Mouse (Mus musculus): ENCODE data around the gene Irf8. TPM values are rescaled to one million over a fixed set of nuclear protein-coding genes. Genes with fewer than 3 reads are reported as not detected.

Gene Irf8
- 4.8 and 7.8 TPM in 2 replicates for polyA plus RNA-seq (2012; rRNA removed)

DNA sequence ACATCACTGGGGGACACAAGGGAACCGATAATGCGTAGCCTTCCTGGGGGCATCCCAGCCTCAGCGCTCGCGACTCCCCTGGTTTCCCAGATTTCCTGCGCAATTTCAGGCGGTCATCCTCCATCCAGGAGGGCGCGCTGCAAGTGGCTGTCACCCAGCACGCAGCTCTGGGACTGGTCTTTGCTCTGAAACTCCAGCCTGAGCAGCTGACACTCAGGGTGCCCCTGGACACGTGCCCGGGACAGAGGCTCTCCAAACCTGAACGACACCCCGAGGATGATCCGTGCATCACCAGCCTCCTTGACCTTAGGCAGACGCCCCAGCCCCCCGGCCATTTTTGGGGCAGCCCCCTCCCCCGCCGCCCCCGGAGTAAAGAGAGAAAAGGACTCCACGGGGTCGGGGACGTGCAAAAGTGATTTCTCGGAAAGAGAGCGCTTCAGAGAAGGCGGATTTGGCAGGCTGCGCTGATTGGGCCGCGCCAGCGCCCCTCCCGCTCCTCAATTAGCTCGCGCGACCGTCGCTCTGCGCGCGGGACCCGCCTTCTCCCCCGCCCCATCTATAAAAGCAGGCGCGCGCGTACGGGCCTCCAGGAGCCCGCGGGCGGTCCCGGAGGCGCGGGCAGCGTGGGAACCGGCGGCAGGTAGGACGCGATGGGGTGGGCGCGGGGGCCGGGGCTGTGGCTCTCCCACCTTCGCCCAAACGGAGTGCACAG lies at the start of gene Irf8:
Irf8 (plus strand) TSS at position 589 of the 712 bp plus-strand sequence.

Other genes with a start within 250 kb of the Irf8 start
- 8.4 and 9.8 TPM in 2 replicates for gene Gins2, start 147.1 kb upstream of the Irf8 start, polyA plus RNA-seq (2012; rRNA removed)
- gene 1190005I06Rik, start 88.7 kb upstream of the Irf8 start, polyA plus RNA-seq (2012; rRNA removed), result 4.8 and 15.9 TPM in 2 replicates
- gene Gm27021, start 68.3 kb upstream of the Irf8 start, polyA plus RNA-seq (2012; rRNA removed), result 5.9 TPM in 1 of 2 replicates, not detected in the other
- 478 and 558 TPM in 2 replicates for gene Cox4i1, start 68.1 kb upstream of the Irf8 start, polyA plus RNA-seq (2012; rRNA removed)
- gene Emc8, start 67.8 kb upstream of the Irf8 start, polyA plus RNA-seq (2012; rRNA removed), result 43.9 and 57.1 TPM in 2 replicates

Measured in stomach, adult 2 months (tissue).